Mouse (Mus musculus) thymus, adult 2 months (tissue): Measurements from ENCODE around the gene Parva.

Experiments
- CTCF ChIP-seq: fragments of 200-500 bp; IDR thresholded peaks from 2 replicates; pipeline ENCODE4 v1.5.1; 2012; ENCODE audit warnings: mild to moderate bottlenecking, control low read depth, low read length, moderate library complexity, borderline replicate concordance; ENCODE audit not compliant: control insufficient read depth, poor library complexity, insufficient read depth; ENCODE audit errors: extremely low read depth
- POLR2A ChIP-seq: fragments of 200-500 bp; IDR thresholded peaks from 2 replicates; pipeline ENCODE4 v1.6.1; 2012; ENCODE audit warnings: mild to moderate bottlenecking, low read length, control low read depth, moderate library complexity; ENCODE audit not compliant: control insufficient read depth, poor library complexity, insufficient read depth; ENCODE audit errors: extremely low read depth

GRCm38 (mm10) chr7:112472708-112473281 is 45.5 kb downstream of the Parva start:
- TF ChIP-seq CTCF (no peak), POLR2A (no peak)
